Mouse (Mus musculus) intestine, embryonic 16.5 days (tissue): ENCODE measurements at regions not wholly inside any gene's neighbourhood (a gene's known extent, or its start where the extent isn't known, plus 50 kb on each side); places are given as distances from the start of the nearest gene placed in this dataset.
A peak's percentile ranks its signal among the peaks of the same experiment; 100 is the strongest.

Experiments used
- ATAC-seq: fragments of 200-750 bp; cut with Nextera tagmentation; 2 replicates; pipeline ENCODE4 v1.8.0; 2017; ENCODE audit warnings: moderate TSS enrichment, moderate library complexity
- H3K27ac ChIP-seq: fragments of 300-500 bp; sonication (generic); 2 replicates; pipeline ENCODE4 v1.5.1; 2014; ENCODE audit warnings: mild to moderate bottlenecking, low read length
- H3K27me3 ChIP-seq: fragments of 300-500 bp; sonication (generic); replicated peaks from 2 replicates; pipeline ENCODE4 v1.6.1; 2014; ENCODE audit warnings: low read length, control low read depth, mixed read lengths; ENCODE audit not compliant: control insufficient read depth, insufficient read depth
- H3K36me3 ChIP-seq: fragments of 300-500 bp; sonication (generic); 2 replicates; pipeline ENCODE4 v1.6.1; 2014; ENCODE audit warnings: low read length, control low read depth; ENCODE audit not compliant: control insufficient read depth, insufficient read depth
- H3K4me1 ChIP-seq: fragments of 300-500 bp; sonication (generic); 2 replicates; pipeline ENCODE4 v1.6.1; 2014; ENCODE audit warnings: low read length, control low read depth, mixed read lengths; ENCODE audit not compliant: control insufficient read depth, insufficient read depth
- H3K4me2 ChIP-seq: fragments of 300-500 bp; sonication (generic); 2 replicates; pipeline ENCODE4 v1.6.1; 2014; ENCODE audit warnings: low read depth, low read length, control low read depth
- H3K4me3 ChIP-seq: fragments of 300-500 bp; sonication (generic); 2 replicates; pipeline ENCODE4 v1.5.1; 2014; ENCODE audit warnings: mild to moderate bottlenecking, low read length
- H3K9ac ChIP-seq: fragments of 300-500 bp; sonication (generic); 2 replicates; pipeline ENCODE4 v1.6.1; 2014; ENCODE audit warnings: low read depth, low read length
- H3K9me3 ChIP-seq: fragments of 300-500 bp; sonication (generic); 2 replicates; pipeline ENCODE4 v1.6.1; 2016; ENCODE audit warnings: low read length, control low read depth; ENCODE audit not compliant: control insufficient read depth
- WGBS: fragments of 180-500 bp; shearing (Covaris S2); extraction: QIAGEN DNeasy Blood & Tissue Kit; methylation state at CpG from one replicate; pipeline ENCODE4 v1.1.7; 2014; 5-methylcytosine and 5-hydroxymethylcytosine counted together

DNA sequence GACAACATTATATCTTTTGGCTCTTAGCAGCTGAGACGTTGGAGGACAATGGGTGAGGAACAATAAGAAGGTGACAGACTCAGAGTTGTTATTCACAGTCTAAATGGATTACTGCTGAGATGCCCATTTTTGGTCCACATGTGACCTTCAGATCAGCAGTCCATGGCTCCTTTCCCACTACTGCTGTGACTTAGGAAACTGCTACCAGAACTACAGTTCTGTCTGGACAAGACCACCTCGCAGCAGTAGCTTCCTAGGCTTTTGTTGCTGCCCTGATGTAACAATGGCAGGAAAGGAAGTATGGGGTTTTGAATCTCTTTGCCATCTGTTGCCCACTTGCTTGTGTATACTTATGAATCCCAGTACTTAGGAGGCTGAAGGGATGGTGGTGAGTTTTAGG, 135.6 kb upstream of the Pls3 start:
- Histone ChIP-seq H3K27ac (no peak overlapping the region), H3K4me2 (no peak overlapping the region), H3K4me1 (no peaks in the 10 kb centered on the region), H3K9ac (no peak overlapping the region), H3K4me3 (no peak overlapping the region), H3K27me3 (no peaks in the 10 kb centered on the region), H3K36me3 (no peaks in the 10 kb centered on the region), H3K9me3 (0 out of 2 replicates have a peak, but pooled peaks cover 3% of the 10 kb centered on the region)
- WGBS, result 84% methylated on average over 2 of the region's 2 CpGs
- ATAC-seq, result no peak

DNA sequence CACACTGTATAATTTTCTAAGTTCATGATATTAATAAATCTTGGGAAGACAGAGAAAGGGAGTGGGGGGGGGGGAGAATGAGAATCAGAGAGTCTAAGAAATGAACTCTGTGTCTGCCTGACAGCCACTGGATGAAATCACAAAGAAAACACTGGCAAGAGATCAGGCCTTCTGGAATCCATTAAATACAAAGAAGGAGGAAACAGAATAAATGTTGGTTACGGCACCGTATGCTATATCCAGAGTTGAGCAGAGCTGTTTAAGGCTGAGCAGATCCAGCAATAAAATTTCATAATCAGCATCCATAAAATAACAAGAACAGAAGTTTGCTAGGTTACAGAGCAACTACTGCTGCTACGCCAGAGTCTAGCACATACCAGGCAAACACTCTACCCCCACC, 103.6 kb upstream of the Pls3 start:
- WGBS, result 47% methylated on average over 3 of the region's 3 CpGs
- no peaks in the 10 kb centered on the region for H3K4me1 ChIP-seq
- no peak for ATAC-seq
- 0 out of 2 replicates have a peak overlapping the region, but pooled peaks have one; percentile 14 for H3K27ac ChIP-seq
- no peaks in the 10 kb centered on the region for H3K9me3 ChIP-seq
- H3K9ac ChIP-seq, result no peak overlapping the region
- no peaks in the 10 kb centered on the region for H3K27me3 ChIP-seq
- H3K4me2 ChIP-seq, result no peak overlapping the region
- no peak overlapping the region for H3K4me3 ChIP-seq
- no peaks in the 10 kb centered on the region for H3K36me3 ChIP-seq

DNA sequence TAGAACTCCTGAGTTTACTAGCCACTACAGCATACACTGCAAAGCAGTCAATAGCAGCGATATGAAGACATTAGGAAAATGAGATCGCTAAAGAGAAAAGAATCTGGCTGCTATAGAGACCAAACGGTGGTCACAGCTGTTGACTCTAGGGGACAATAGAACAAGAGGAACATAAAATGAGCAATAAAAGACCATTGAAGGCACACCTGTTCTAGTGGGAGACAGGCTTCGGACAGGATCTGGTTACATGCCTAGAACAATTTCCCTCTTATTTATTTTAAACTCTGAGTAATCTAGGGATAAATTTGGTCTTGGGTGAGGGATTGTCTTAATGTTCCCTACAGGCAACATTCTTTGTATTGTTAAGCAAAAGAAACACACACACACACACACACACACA, 99.7 kb upstream of the Pls3 start:
- ATAC-seq, result no peak
- no peak overlapping the region for H3K4me2 ChIP-seq
- WGBS, result 43% methylated on average over 4 of the region's 4 CpGs
- no peak overlapping the region for H3K27ac ChIP-seq
- no peaks in the 10 kb centered on the region for H3K4me1 ChIP-seq
- H3K36me3 ChIP-seq, result no peaks in the 10 kb centered on the region
- H3K27me3 ChIP-seq, result no peaks in the 10 kb centered on the region
- no peaks in the 10 kb centered on the region for H3K9me3 ChIP-seq
- no peak overlapping the region for H3K4me3 ChIP-seq
- H3K9ac ChIP-seq, result no peak overlapping the region

DNA sequence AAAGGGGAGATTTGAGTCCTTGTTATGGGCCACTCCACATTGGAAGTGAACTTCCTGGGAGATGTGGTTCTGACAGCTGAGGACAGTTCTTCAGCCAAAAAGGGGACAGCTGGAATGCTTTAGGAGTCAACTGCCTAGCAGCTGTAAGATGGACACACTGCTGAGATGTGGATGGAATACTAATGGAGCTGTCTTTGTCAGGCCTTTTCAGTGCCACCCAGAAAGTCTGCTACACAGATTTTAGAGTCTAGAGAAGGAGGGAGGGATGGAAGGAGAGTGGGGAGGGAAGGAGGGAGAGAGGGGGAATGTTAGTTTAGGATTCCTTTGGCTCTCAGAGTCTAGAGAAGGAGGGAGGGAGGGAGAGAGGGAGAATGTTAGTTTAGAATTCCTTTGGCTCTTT, 74.7 kb upstream of the Pls3 start:
- Histone ChIP-seq H3K27me3 (no peaks in the 10 kb centered on the region), H3K4me2 (no peak overlapping the region), H3K27ac (no peak overlapping the region), H3K9me3 (no peaks in the 10 kb centered on the region), H3K36me3 (no peaks in the 10 kb centered on the region), H3K4me3 (no peak overlapping the region), H3K9ac (no peak overlapping the region), H3K4me1 (no peaks in the 10 kb centered on the region)
- ATAC-seq, result no peak

DNA sequence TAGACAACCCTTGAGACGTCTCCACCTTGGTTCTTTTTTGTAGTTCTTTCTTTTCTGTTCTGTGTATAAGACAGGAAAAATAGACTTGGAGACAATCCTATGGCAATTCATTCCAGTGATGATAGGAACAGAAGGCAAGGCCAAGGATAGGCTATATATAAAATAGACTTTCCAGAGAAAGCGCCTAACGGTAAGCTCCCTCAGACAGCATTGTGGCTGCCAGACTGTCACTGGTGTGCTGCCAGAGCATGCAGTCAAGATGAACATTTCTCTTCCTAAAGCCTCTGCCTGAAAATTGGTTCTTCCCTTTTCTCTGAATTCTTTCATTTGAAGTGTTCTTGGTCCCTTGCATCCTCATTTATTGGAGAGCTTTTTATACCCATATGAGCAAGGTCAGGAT, 53.9 kb upstream of the Pls3 start:
- Histone ChIP-seq H3K36me3 (no peaks in the 10 kb centered on the region), H3K4me2 (no peak overlapping the region), H3K27ac (no peak overlapping the region), H3K4me1 (no peaks in the 10 kb centered on the region), H3K4me3 (no peak overlapping the region), H3K27me3 (no peaks in the 10 kb centered on the region), H3K9ac (no peak overlapping the region), H3K9me3 (no peaks in the 10 kb centered on the region)
- no peak for ATAC-seq
- WGBS, result 71% methylated on average over 3 of the region's 3 CpGs
